Mouse (Mus musculus) neural tube, embryonic 11.5 days (tissue): Measurements from ENCODE around the gene Med28. TPM values are rescaled to one million over a fixed set of nuclear protein-coding genes. Genes with fewer than 3 reads are reported as not detected.

Source experiments
- ATAC-seq: fragments of 200-750 bp; cut with Nextera tagmentation; 2 replicates; pipeline ENCODE4 v1.8.0; 2017; ENCODE audit warnings: moderate number of reproducible peaks, mild to moderate bottlenecking, moderate TSS enrichment, moderate library complexity; ENCODE audit not compliant: insufficient read depth, low FRiP score, low TSS enrichment
- DNase-seq: peaks from one replicate; pipeline ENCODE4 v3.0.0-alpha.2; 2015; ENCODE audit warnings: low spot score
- H3K27ac ChIP-seq: fragments of 300-500 bp; sonication (generic); 2 replicates; pipeline ENCODE4 v1.5.1; 2014; ENCODE audit warnings: low read depth, mild to moderate bottlenecking, low read length
- H3K27me3 ChIP-seq: fragments of 300-500 bp; sonication (generic); 2 replicates; pipeline ENCODE4 v1.6.1; 2014; ENCODE audit warnings: mild to moderate bottlenecking, low read length, mixed read lengths; ENCODE audit not compliant: control insufficient read depth, insufficient read depth
- H3K36me3 ChIP-seq: fragments of 300-500 bp; sonication (generic); 2 replicates; pipeline ENCODE4 v1.6.1; 2014; ENCODE audit warnings: mild to moderate bottlenecking, low read length, moderate library complexity, mixed read lengths; ENCODE audit not compliant: control insufficient read depth, insufficient read depth
- H3K4me1 ChIP-seq: fragments of 300-500 bp; sonication (generic); 2 replicates; pipeline ENCODE4 v1.6.1; 2014; ENCODE audit warnings: low read length, mixed read lengths; ENCODE audit not compliant: control insufficient read depth, insufficient read depth
- H3K4me2 ChIP-seq: fragments of 300-500 bp; sonication (generic); 2 replicates; pipeline ENCODE4 v1.6.1; 2014; ENCODE audit warnings: low read depth, mild to moderate bottlenecking, moderate library complexity
- H3K4me3 ChIP-seq: fragments of 300-500 bp; sonication (generic); 2 replicates; pipeline ENCODE4 v1.5.1; 2014; ENCODE audit warnings: low read depth, low read length
- H3K9ac ChIP-seq: fragments of 300-500 bp; sonication (generic); 2 replicates; pipeline ENCODE4 v1.6.1; 2014; ENCODE audit warnings: mild to moderate bottlenecking, low read length
- H3K9me3 ChIP-seq: fragments of 300-500 bp; sonication (generic); 2 replicates; pipeline ENCODE4 v1.6.1; 2016; ENCODE audit warnings: low read length; ENCODE audit not compliant: control insufficient read depth
- WGBS: fragments of 180-500 bp; shearing (Covaris S2); extraction: QIAGEN DNeasy Blood & Tissue Kit; methylation state at CpG from one replicate; pipeline ENCODE4 v1.1.7; 2014; 5-methylcytosine and 5-hydroxymethylcytosine counted together
- polyA plus RNA-seq: library from polyadenylated mRNA; unstranded; fragments of >200 nt; fragmentation: Nextera tagmentation; extraction: Ambion mirVana; gene quantifications from 2 replicates; pipeline ENCODE4 v1.2.1, GENCODE M21; 2014

Gene Med28
- polyA plus RNA-seq, 1 experiment from 2014 or later, result 281 TPM

DNA sequence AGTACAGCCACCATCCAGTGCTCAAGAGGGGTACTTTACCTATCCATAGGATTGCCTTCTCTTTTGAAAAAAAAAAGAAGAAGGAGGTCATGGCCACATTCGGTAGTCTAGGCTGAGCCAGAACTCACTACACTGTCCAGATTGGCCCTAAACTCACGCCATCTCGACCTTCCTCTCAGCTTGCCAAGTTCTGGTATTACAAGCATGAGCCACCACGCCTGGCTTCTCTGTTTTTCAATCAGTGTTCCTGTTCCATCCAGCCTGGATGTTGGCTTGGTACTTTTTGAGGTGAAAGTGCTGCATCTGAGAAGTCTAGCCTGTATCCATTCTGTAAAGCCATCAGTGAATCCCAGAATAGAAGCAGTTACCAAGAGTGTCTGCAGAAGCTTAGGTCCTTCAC, 23.6 kb upstream of the Med28 start:
- Histone ChIP-seq H3K4me1 (no peaks in the 10 kb centered on the region), H3K9me3 (no peaks in the 10 kb centered on the region), H3K27ac (no peak overlapping the region), H3K4me3 (no peak overlapping the region), H3K36me3 (peaks cover 9% of the 10 kb centered on the region), H3K27me3 (no peaks in the 10 kb centered on the region), H3K4me2 (no peak overlapping the region), H3K9ac (no peak overlapping the region)
- DNase-seq (no peak), ATAC-seq (no peak)
- WGBS, result 94% methylated on average over 4 of the region's 4 CpGs

DNA sequence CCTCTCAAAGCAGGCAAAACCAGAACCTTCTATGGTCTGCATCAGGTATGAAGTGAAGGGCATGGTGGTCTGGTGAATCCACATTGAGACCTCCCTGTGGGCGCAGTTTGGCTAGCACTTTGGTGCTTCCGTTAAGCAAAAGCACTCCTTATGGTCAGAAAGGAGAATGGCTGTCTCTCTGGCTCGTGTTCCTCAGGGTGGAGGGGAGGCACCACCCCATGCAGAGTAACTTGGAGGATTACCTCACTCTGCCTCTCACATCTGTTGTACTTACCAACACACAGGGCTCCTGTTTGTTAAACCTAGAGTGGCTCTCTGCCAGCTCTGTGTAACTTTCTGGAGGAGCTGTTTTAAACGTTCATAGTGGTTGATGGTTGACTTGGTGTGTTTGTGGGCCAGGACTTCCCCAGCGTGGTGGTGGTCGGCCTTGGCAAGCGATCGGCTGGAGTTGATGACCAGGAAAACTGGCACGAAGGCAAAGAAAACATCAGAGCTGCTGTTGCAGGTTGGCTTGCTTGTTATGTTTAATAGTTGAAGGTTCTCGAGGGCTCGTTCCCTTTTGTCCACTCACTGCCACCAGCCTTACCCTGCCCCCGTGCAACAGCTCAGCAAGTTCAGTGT, 23.0 kb upstream of the Med28 start:
- no peak overlapping the region for H3K27ac ChIP-seq
- no peak overlapping the region for H3K9ac ChIP-seq
- 92% methylated on average over 12 of the region's 12 CpGs for WGBS
- no peaks in the 10 kb centered on the region for H3K4me1 ChIP-seq
- no peaks in the 10 kb centered on the region for H3K9me3 ChIP-seq
- H3K4me2 ChIP-seq, result no peak overlapping the region
- H3K4me3 ChIP-seq, result no peak overlapping the region
- peaks cover 10% of the 10 kb centered on the region for H3K36me3 ChIP-seq
- DNase-seq, result no peak
- ATAC-seq, result no peak
- H3K27me3 ChIP-seq, result no peaks in the 10 kb centered on the region

DNA sequence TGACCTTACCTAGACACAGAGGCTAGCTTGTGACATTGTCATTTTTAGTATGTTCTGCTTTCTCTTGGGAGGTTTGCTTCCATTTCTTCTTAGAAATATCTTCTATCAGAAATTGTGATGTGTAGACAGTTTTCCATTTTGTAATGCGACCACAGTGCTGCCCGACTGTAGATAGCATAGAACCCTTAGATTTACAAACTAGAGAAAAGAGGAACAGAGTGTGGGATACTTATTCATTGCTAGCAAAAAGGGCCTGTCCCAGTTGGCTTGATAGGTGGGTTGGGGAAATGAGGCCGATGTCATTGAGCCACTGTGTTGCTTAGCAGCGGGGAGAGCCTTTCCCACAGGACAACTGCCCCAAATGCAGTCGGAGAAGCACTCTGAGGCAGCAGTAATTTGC, 22.5 kb upstream of the Med28 start:
- H3K27me3 ChIP-seq, result no peaks in the 10 kb centered on the region
- no peaks in the 10 kb centered on the region for H3K4me1 ChIP-seq
- ATAC-seq (no peak), DNase-seq (no peak)
- H3K4me3 ChIP-seq, result no peak overlapping the region
- H3K4me2 ChIP-seq, result no peak overlapping the region
- 92% methylated on average over 5 of the region's 5 CpGs for WGBS
- peaks cover 10% of the 10 kb centered on the region for H3K36me3 ChIP-seq
- no peak overlapping the region for H3K27ac ChIP-seq
- H3K9me3 ChIP-seq, result no peaks in the 10 kb centered on the region
- no peak overlapping the region for H3K9ac ChIP-seq

GRCm38 (mm10) chr5:45510071-45510470, 10.0 kb upstream of the Med28 start:
- no peak for ATAC-seq

GRCm38 (mm10) chr5:45512908-45513307, 7.1 kb upstream of the Med28 start:
- Histone ChIP-seq H3K9me3 (no peaks in the 10 kb centered on the region), H3K27ac (no peak overlapping the region), H3K27me3 (no peaks in the 10 kb centered on the region), H3K9ac (no peak overlapping the region), H3K36me3 (peaks cover 4% of the 10 kb centered on the region; the same call in 1 of the 2 replicates), H3K4me3 (no peak overlapping the region), H3K4me1 (no peaks in the 10 kb centered on the region), H3K4me2 (no peak overlapping the region)
- ATAC-seq (no peak), DNase-seq (no peak)
- 91% methylated on average over 6 of the region's 6 CpGs for WGBS

More at GRCm38 (mm10) chr5:45510071-45510470, 10.0 kb upstream of the Med28 start:
- Histone ChIP-seq H3K4me2 (no peak overlapping the region), H3K27me3 (no peaks in the 10 kb centered on the region), H3K4me1 (no peaks in the 10 kb centered on the region), H3K36me3 (peaks cover 4% of the 10 kb centered on the region; the same call in 1 of the 2 replicates), H3K9me3 (no peaks in the 10 kb centered on the region), H3K4me3 (no peak overlapping the region), H3K27ac (no peak overlapping the region), H3K9ac (no peak overlapping the region)
- no peak for DNase-seq
- WGBS, result 83% methylated on average over 7 of the region's 7 CpGs

- no peak overlapping the region for H3K4me3 ChIP-seq
- no peak overlapping the region for H3K4me2 ChIP-seq
- H3K9ac ChIP-seq, result no peak overlapping the region
- H3K36me3 ChIP-seq, result peaks cover 4% of the 10 kb centered on the region; the same call in 1 of the 2 replicates
- H3K9me3 ChIP-seq, result no peaks in the 10 kb centered on the region
- ATAC-seq (no peak), DNase-seq (no peak)
- H3K27me3 ChIP-seq, result no peaks in the 10 kb centered on the region
- WGBS, result 91% methylated on average over 2 of the region's 2 CpGs
- H3K4me1 ChIP-seq, result no peaks in the 10 kb centered on the region
- H3K27ac ChIP-seq, result no peak overlapping the region
Measured at GRCm38 (mm10) chr5:45513511-45513910, 6.5 kb upstream of the Med28 start.

DNA sequence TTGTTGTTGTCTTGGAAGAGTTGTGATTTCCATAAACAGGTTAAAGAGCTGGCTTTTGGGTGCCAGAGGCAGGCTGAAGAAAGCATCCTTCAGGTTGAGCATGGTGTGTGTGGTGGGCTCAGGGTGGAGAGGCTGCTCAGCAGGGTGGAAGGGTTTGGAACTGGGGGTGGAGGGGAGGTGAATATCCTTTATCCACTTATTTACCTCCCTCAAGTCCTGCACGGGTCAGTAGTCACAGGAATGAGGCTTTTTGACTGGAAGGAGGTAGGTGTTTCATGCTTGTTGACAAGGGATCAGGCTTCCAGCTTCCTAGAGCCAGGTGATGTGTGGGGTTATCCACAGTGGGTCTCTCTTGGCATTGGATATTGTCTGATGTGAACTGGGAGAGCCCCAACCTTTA, 5.4 kb upstream of the Med28 start:
- 88% methylated on average over 1 of the region's 1 CpGs for WGBS
- H3K4me1 ChIP-seq, result no peaks in the 10 kb centered on the region
- no peak overlapping the region for H3K9ac ChIP-seq
- ATAC-seq (no peak), DNase-seq (no peak)
- no peak overlapping the region for H3K4me2 ChIP-seq
- H3K4me3 ChIP-seq, result no peak overlapping the region
- H3K9me3 ChIP-seq, result no peaks in the 10 kb centered on the region
- no peak overlapping the region for H3K27ac ChIP-seq
- no peaks in the 10 kb centered on the region for H3K27me3 ChIP-seq
- H3K36me3 ChIP-seq, result peaks cover 4% of the 10 kb centered on the region; the same call in 1 of the 2 replicates

GRCm38 (mm10) chr5:45515151-45515743, 4.8 kb upstream of the Med28 start:
- Histone ChIP-seq H3K4me2 (no peak overlapping the region), H3K27ac (no peak overlapping the region), H3K9me3 (no peaks in the 10 kb centered on the region), H3K36me3 (peaks cover 2% of the 10 kb centered on the region; the same call in 1 of the 2 replicates), H3K27me3 (no peaks in the 10 kb centered on the region), H3K9ac (no peak overlapping the region), H3K4me3 (no peak overlapping the region), H3K4me1 (no peaks in the 10 kb centered on the region)
- WGBS, result 94% methylated on average over 10 of the region's 10 CpGs
- DNase-seq (no peak), ATAC-seq (no peak)

- ATAC-seq, result no peak
- WGBS, result 9% methylated on average over 5 of the region's 5 CpGs
Measured at GRCm38 (mm10) chr5:45520809-45521110, 731 bp downstream of the Med28 start.

More at GRCm38 (mm10) chr5:45520809-45521110, 731 bp downstream of the Med28 start:
- Histone ChIP-seq H3K27ac (no peak overlapping the region), H3K4me2 (peak overlapping the region; percentile 75), H3K27me3 (no peaks in the 10 kb centered on the region), H3K4me1 (peaks cover 3% of the 10 kb centered on the region; the same call in 1 of the 2 replicates), H3K9ac (peak overlapping the region; percentile 70), H3K9me3 (no peaks in the 10 kb centered on the region), H3K36me3 (no peaks in the 10 kb centered on the region), H3K4me3 (peak overlapping the region; percentile 69)
- DNase-seq, result no peak
